Mouse (Mus musculus) ES-CJ7 (cell line): ENCODE measurements at regions not wholly inside any gene's neighbourhood (a gene's known extent, or its start where the extent isn't known, plus 50 kb on each side); places are given as distances from the start of the nearest gene placed in this dataset.

ENCODE experiments used
- DNase-seq: peaks from one replicate; pipeline ENCODE4 v3.0.0; 2011; ENCODE audit warnings: low read depth, low spot score

GRCm38 (mm10) chr4:142302724-142303120 is 63.5 kb upstream of the Kazn start:
- DNase-seq = no peak

DNA sequence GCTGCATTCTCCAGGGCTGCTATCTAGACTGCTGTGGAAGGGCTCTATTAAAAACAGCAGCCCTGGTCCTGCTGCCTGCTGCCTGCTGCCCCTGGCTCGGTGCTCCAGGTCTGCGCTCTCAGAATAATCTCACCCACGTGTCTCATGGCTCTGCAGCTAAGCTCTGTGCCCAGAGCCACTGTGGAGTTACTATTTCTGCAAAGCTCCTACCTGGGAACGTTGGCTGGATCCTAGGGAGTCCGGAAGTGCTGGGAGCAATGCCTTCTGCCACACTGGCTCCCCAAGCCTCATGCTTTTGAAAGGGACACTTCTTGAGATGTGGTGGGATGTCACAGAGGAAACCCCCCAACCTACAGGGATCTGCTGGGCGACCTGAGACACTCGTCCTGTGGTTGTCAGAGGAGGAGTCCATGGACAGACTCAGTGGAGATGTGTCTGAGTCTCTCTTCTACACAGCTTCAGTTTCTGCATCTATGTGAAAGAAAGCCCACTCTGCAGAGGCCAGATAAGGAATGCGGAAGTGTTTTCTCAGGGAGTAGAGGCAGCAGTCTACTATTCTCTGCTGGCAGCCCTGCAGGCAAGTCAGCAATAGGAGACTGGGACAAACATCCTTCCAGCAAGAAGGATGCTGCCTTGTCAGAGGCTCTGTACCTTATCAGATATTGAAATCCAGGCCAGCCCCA is 63.0 kb upstream of the Kazn start:
- no peak for DNase-seq

DNA sequence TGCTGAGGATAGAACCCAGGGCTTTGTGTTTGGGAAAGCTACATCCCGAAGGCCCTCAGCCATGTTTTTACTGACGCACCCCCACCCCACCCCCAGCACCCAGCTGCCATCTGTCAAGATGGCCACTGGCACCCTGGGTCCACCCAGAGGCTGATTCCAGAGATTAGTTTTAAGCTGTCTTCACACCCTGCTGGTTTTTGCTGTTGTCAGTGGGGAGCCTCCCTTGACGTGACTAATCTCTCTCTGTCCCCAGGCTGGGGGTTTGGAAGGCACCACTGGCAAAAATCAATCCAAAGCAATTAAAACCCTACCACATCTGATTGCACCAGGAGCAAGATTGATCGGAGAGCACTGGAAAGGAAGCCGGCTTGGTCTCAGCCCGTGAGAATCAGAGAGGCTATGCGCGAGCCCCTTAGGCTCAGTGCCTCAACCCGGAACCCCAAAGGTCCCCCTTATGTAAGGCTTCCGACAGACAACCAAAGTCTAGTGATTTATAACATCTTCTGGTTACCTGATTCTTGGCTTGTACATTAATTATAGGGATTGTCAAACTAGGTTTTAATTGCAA is 59.7 kb upstream of the Kazn start:
- DNase-seq = no peak

DNA sequence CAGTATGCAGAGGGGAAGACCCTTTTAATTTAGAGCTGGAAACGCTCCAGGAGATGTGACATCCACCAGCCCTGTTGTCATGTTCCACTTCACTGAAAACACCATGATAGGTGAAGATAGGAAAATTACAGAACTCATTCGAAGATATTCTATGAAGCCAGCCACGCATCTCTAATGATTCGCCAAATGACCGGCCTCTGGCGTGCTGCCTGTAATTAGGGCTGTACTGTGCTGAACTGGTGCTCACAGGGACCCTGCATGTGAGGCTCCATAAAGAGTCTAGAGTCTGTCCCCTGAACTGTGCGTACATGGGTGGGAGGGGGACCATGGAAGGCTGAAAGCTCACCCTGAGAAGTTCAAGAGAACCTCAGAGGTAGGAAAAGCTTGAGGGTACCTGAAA is 53.6 kb upstream of the Kazn start:
- DNase-seq = no peak

- DNase-seq = no peak
Measured at GRCm38 (mm10) chr4:142292334-142292733, 53.1 kb upstream of the Kazn start.

GRCm38 (mm10) chr4:142291366-142291765 is 52.2 kb upstream of the Kazn start:
- no peak for DNase-seq
